Mouse (Mus musculus): Measurements from ENCODE around the gene Prss28. TPM values are rescaled to one million over a fixed set of nuclear protein-coding genes. Genes with fewer than 3 reads are reported as not detected.

The Prss28 gene
- polyA plus RNA-seq (2015; fragmentation: Nextera tagmentation; extraction: Ambion mirVana), result not detected in 2 replicates

DNA sequence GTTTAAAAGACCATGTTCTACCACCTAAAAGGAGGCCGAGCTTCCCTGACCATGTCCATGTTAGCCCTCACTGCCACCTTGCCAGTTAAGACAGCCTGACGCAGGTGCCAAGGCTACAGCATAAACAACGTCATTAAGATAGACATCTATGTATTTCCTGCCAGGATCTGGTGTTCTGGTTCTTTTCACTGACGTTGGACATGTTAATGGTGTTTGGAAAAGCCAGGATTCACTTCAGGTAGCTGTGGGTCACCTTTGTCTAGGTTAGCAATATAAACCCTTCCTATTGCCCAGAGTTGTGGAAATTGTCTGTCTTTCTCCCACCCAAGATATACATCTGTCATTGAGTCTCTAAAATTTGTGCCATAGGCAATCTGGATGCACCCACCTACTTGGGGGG is at the start of gene Prss28:
Gene Prss28, plus strand, starts transcription at position 301 of the 400 bp plus-strand sequence.
- Histone ChIP-seq H3K9ac (ENCODE audit: low read depth, low read length) (no peak within 1 kb of the TSS), H3K9me3 (replicated peaks; ENCODE audit: control insufficient read depth, low read length, poor library complexity, severe bottlenecking) (no peaks in the 10 kb centered on the region), H3K4me3 (ENCODE audit: low read depth, low read length) (no peak within 1 kb of the TSS), H3K4me1 (ENCODE audit: control insufficient read depth, insufficient read depth, low read length) (no peaks in the 10 kb centered on the region), H3K36me3 (ENCODE audit: control insufficient read depth, insufficient read depth, low read length) (no peaks in the 10 kb centered on the region), H3K27me3 (ENCODE audit: control insufficient read depth, insufficient read depth, low read depth, low read length) (no peaks in the 10 kb centered on the region), H3K27ac (ENCODE audit: low read length) (no peak within 1 kb of the TSS), H3K4me2 (ENCODE audit: low read length) (no peak within 1 kb of the TSS)
- ATAC-seq, result no peak
- 83% methylated on average over 4 of the region's 4 CpGs for WGBS

DNA sequence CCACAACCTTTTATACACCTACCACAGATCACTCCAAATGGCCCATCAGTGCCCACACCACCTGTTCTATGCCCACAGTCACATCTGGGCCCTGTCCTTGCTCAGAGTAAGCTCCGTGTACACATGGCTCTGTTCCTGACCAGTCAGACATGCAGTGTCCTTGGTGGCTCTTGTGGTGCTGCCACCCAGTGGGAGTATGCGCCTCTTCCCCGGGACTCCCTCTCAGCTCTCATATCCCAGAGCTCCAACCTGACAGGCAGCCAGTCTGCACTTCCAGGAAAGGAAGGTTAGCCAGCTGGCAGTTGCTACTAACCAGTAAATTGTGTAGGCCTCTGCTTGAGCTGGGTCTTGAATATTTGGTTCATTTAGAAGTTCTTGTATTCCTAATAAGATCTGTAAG is 44.0 kb upstream of the Prss28 start:
- no peak for ATAC-seq
- peaks cover 50% of the 10 kb centered on the region for H3K36me3 ChIP-seq (ENCODE audit: control insufficient read depth, insufficient read depth, low read length)
- H3K4me1 ChIP-seq (ENCODE audit: control insufficient read depth, insufficient read depth, low read length), result no peaks in the 10 kb centered on the region
- H3K27ac ChIP-seq (ENCODE audit: low read length), result no peak overlapping the region
- H3K4me2 ChIP-seq (ENCODE audit: low read length), result no peak overlapping the region
- H3K4me3 ChIP-seq (ENCODE audit: low read depth, low read length), result no peak overlapping the region
- H3K9ac ChIP-seq (ENCODE audit: low read depth, low read length), result no peak overlapping the region
- no peaks in the 10 kb centered on the region for H3K27me3 ChIP-seq (ENCODE audit: control insufficient read depth, insufficient read depth, low read depth, low read length)
- 71% methylated on average over 3 of the region's 3 CpGs for WGBS
- no peaks in the 10 kb centered on the region for H3K9me3 ChIP-seq (replicated peaks; ENCODE audit: control insufficient read depth, low read length, poor library complexity, severe bottlenecking)

DNA sequence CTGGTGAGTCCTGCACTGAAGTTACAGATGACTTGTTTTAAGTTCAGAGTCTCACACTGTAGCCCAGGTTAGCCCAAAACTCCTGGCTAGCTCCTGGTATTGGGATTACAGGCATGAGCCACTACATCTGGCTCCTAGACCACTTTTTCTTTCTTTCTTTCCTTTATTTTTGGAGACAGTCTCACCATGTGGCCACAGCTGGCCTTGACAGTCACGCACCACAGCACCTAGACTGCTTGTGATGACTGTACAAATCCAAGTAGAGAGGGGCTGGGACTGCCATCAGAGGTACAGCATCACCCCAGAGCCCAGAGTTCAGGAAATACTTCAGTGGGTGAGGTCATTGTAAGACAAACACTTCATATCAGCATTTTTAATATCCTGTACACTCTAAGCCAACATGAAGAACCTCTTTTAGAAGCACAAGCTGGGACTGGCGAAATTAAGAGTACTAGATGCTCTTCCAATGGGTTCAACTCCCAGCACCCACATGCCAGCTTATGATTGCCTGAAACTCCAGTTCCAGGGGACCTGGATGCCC is 37.6 kb upstream of the Prss28 start:
- H3K4me3 ChIP-seq (ENCODE audit: low read depth, low read length), result no peak overlapping the region
- H3K27ac ChIP-seq (ENCODE audit: low read length), result no peak overlapping the region
- no peaks in the 10 kb centered on the region for H3K9me3 ChIP-seq (replicated peaks; ENCODE audit: control insufficient read depth, low read length, poor library complexity, severe bottlenecking)
- no peak for ATAC-seq
- H3K27me3 ChIP-seq (ENCODE audit: control insufficient read depth, insufficient read depth, low read depth, low read length), result no peaks in the 10 kb centered on the region
- H3K4me2 ChIP-seq (ENCODE audit: low read length), result peak overlapping the region; percentile 96; the same call in 1 of the 2 replicates
- peaks cover 26% of the 10 kb centered on the region for H3K4me1 ChIP-seq (ENCODE audit: control insufficient read depth, insufficient read depth, low read length)
- WGBS, result 80% methylated on average over 2 of the region's 2 CpGs
- H3K9ac ChIP-seq (ENCODE audit: low read depth, low read length), result no peak overlapping the region
- peaks cover 19% of the 10 kb centered on the region for H3K36me3 ChIP-seq (ENCODE audit: control insufficient read depth, insufficient read depth, low read length)

DNA sequence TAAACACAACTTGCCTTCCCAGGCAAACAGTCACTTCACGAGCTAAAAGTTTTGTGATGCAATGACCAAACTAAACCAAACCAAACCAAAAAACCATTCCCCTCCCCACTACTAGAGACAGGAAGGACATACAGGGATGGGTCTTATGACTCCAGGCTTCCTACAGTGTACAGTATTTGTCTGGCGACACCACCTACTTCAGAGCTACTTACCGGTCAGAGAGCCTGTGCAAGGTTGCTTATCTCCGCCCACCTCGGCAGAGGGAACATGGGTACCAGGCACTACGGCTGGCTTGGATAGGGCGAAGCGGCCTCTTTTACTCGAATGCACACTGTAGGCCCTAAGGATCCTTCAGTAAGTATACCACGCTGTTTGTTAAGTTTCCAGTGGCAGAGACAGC is 36.1 kb upstream of the Prss28 start:
- peak overlapping the region; percentile 100; the same call in 1 of the 2 replicates for H3K27ac ChIP-seq (ENCODE audit: low read length)
- under 1% methylated on average over 10 of the region's 10 CpGs for WGBS
- H3K36me3 ChIP-seq (ENCODE audit: control insufficient read depth, insufficient read depth, low read length), result peaks cover 7% of the 10 kb centered on the region; the same call in 1 of the 2 replicates
- peak overlapping the region; percentile 98 for H3K9ac ChIP-seq (ENCODE audit: low read depth, low read length)
- H3K4me1 ChIP-seq (ENCODE audit: control insufficient read depth, insufficient read depth, low read length), result peaks cover 26% of the 10 kb centered on the region
- H3K4me2 ChIP-seq (ENCODE audit: low read length), result peak overlapping the region; percentile 96
- no peaks in the 10 kb centered on the region for H3K9me3 ChIP-seq (replicated peaks; ENCODE audit: control insufficient read depth, low read length, poor library complexity, severe bottlenecking)
- ATAC-seq, result no peak
- H3K27me3 ChIP-seq (ENCODE audit: control insufficient read depth, insufficient read depth, low read depth, low read length), result no peaks in the 10 kb centered on the region
- peak overlapping the region; percentile 81 for H3K4me3 ChIP-seq (ENCODE audit: low read depth, low read length)

DNA sequence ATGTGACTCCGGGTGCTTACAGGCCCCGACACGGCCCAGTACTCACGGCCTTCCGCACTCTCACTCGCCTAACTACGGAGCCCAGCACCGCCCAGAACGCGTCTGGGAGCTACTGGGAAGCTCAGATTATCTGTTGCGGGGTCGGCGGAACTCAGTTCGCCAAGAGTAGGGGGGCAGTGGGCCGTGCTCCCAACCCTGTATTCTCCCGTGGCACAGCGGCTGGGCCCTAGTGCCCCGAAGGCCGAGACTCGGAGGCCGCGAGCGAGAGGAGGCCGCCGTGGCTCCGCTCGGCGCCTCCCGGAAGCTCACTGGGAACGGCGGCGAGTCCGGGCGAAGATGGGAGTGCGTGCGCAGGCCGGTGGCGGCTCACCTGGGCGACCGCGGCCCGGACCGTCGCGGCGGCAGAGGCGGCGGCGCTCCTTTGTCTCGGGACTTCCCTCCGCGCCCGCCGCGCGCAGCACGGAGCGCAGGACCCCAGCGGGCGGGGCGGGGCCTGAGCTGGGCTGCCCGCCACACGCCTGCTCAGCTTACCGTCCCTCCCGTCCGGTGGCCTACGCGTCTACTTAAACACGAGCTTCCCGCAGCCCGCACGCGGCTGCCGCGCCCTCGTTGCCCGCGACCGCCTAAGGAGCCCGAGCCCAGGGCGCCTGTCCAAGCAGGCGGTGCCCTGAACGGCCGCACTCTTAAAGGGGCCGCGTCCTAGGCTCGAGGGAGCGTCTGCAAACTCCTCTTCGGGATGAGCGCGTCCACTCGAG is 35.3 kb upstream of the Prss28 start:
- no peaks in the 10 kb centered on the region for H3K27me3 ChIP-seq (ENCODE audit: control insufficient read depth, insufficient read depth, low read depth, low read length)
- peaks cover 26% of the 10 kb centered on the region for H3K4me1 ChIP-seq (ENCODE audit: control insufficient read depth, insufficient read depth, low read length)
- peak overlapping the region; percentile 100 for H3K27ac ChIP-seq (ENCODE audit: low read length)
- peak overlapping the region; percentile 96 for H3K4me2 ChIP-seq (ENCODE audit: low read length)
- H3K9ac ChIP-seq (ENCODE audit: low read depth, low read length), result peak overlapping the region; percentile 98
- under 1% methylated on average over 69 of the region's 92 CpGs for WGBS
- no peaks in the 10 kb centered on the region for H3K9me3 ChIP-seq (replicated peaks; ENCODE audit: control insufficient read depth, low read length, poor library complexity, severe bottlenecking)
- peak overlapping the region; percentile 81 for H3K4me3 ChIP-seq (ENCODE audit: low read depth, low read length)
- H3K36me3 ChIP-seq (ENCODE audit: control insufficient read depth, insufficient read depth, low read length), result 0 out of 2 replicates have a peak, but pooled peaks cover 3% of the 10 kb centered on the region
- ATAC-seq, result peak; percentile 92

DNA sequence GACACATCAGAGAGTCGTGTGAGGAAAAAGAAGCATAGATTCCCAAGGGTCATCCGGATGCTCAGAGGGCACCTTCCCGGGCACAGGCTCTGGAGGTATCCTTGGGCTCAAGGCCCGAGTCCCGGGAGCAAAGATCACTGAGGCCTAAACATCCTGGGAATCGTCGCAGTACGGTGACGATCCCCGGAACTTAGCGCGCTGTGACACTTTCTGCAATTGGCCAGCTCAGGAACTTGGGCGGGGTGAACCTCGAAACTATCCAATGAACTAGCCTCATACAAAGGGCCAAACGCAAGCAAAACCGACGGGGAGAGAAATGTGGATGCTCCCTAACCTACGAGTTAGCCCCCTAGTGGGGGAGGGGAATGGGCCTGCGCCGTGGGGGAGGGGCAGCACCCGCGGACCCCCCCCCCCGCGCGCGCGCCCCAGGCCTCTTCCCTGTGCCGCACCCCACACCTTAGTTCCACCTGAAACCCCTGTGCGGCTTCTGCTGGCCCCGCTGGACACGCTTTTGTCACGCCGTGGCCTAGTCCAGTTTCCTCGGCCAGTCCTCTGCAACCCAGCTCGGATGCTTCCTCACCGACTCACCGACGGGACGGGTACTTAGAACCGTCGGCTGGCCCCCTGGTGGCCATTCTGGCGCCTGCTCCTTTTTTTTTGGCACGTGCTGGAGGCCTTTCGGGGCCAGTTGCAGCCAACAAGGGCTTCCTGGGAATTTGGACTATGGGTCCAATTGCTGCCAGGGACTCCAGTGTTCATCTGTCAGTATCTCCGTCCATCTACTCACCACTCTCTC is 34.5 kb upstream of the Prss28 start:
- H3K9me3 ChIP-seq (replicated peaks; ENCODE audit: control insufficient read depth, low read length, poor library complexity, severe bottlenecking), result no peaks in the 10 kb centered on the region

DNA sequence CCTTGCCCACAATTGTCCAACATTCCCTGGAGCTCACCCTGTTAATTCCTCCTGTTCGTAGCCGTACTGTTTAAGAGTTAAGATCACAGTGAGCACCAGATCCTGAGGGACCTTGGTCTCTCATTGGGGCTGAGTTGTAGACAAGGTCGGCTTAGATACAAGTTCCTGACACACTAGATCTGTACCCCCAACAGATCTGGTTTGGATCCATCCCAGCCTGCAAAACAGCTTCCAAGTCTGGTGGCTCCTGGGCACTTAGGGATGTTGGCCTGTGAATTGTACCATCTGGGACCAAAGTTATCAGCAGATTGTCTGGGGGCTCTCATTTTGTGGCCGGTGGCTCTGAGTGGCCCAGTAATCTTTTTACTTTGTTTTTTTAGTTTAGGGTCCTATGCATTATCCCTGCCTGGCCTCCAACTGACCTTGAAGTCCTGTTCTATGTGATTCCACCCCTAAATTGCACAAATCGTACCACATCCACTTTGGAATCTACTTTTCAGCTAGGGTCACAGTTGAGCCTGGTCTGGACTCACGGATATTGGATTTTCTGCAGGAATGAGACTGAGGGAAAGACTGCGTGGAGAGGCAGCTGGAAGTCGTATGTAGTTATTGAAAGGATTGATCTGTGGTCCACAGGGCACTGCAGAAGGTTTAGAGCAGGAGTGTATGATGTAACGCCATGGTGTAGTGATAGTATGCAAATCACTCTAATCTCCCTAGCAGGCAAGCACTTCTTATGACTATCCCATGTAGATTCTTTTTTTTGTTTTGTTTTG is 33.7 kb upstream of the Prss28 start, which contains the start of gene Ube2i:
Gene Ube2i, minus strand, starts transcription at position 52 of the 776 bp plus-strand sequence.
- peak within 1 kb of the TSS; percentile 100 for H3K27ac ChIP-seq (ENCODE audit: low read length)
- WGBS, result 82% methylated on average over 9 of the region's 9 CpGs
- ATAC-seq, result no peak
- peak within 1 kb of the TSS; percentile 81 for H3K4me3 ChIP-seq (ENCODE audit: low read depth, low read length)
- peak within 1 kb of the TSS; percentile 98 for H3K9ac ChIP-seq (ENCODE audit: low read depth, low read length)
- H3K27me3 ChIP-seq (ENCODE audit: control insufficient read depth, insufficient read depth, low read depth, low read length), result no peaks in the 10 kb centered on the region
- H3K36me3 ChIP-seq (ENCODE audit: control insufficient read depth, insufficient read depth, low read length), result no peaks in the 10 kb centered on the region
- H3K4me2 ChIP-seq (ENCODE audit: low read length), result peak within 1 kb of the TSS; percentile 50
- H3K9me3 ChIP-seq (replicated peaks; ENCODE audit: control insufficient read depth, low read length, poor library complexity, severe bottlenecking), result no peaks in the 10 kb centered on the region
- H3K4me1 ChIP-seq (ENCODE audit: control insufficient read depth, insufficient read depth, low read length), result peaks cover 26% of the 10 kb centered on the region

More for the DNA sequence above, 34.5 kb upstream of the Prss28 start:
- no peaks in the 10 kb centered on the region for H3K36me3 ChIP-seq (ENCODE audit: control insufficient read depth, insufficient read depth, low read length)
- H3K4me2 ChIP-seq (ENCODE audit: low read length), result peak overlapping the region; percentile 50
- H3K9ac ChIP-seq (ENCODE audit: low read depth, low read length), result peak overlapping the region; percentile 98
- no peaks in the 10 kb centered on the region for H3K27me3 ChIP-seq (ENCODE audit: control insufficient read depth, insufficient read depth, low read depth, low read length)
- WGBS, result under 1% methylated on average over 35 of the region's 45 CpGs
- peak overlapping the region; percentile 100 for H3K27ac ChIP-seq (ENCODE audit: low read length)
- H3K4me3 ChIP-seq (ENCODE audit: low read depth, low read length), result peak overlapping the region; percentile 81
- ATAC-seq, result peak; percentile 87
- peaks cover 26% of the 10 kb centered on the region for H3K4me1 ChIP-seq (ENCODE audit: control insufficient read depth, insufficient read depth, low read length)

DNA sequence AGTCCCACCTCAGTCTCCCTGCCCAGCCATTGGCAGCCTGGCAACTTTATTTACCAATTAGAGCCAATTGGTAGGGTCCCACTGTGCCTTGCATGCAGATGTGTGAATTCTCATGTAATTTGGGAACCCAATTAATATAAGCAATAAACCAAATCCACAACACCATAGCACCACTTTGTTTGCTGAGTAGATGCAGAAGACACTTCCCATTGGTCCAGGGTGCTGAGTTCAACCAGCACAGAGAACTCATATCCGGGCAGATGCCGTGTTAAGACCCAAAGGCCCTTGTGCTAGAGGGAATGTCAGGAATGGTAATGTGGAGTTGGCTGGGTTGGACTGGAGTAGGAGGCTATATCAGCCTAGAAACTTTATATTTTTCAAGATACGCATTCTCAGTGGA is 32.6 kb upstream of the Prss28 start:
- Histone ChIP-seq H3K9ac (ENCODE audit: low read depth, low read length) (no peak overlapping the region), H3K4me2 (ENCODE audit: low read length) (no peak overlapping the region), H3K4me1 (ENCODE audit: control insufficient read depth, insufficient read depth, low read length) (peaks cover 16% of the 10 kb centered on the region), H3K27me3 (ENCODE audit: control insufficient read depth, insufficient read depth, low read depth, low read length) (no peaks in the 10 kb centered on the region), H3K36me3 (ENCODE audit: control insufficient read depth, insufficient read depth, low read length) (no peaks in the 10 kb centered on the region), H3K27ac (ENCODE audit: low read length) (no peak overlapping the region), H3K9me3 (replicated peaks; ENCODE audit: control insufficient read depth, low read length, poor library complexity, severe bottlenecking) (no peaks in the 10 kb centered on the region), H3K4me3 (ENCODE audit: low read depth, low read length) (no peak overlapping the region)
- no peak for ATAC-seq
- 94% methylated on average over 3 of the region's 3 CpGs for WGBS

All from midbrain, embryonic 16.5 days (tissue).